Mouse (Mus musculus) liver, embryonic 14.5 days (tissue): ENCODE measurements around the gene Wdr4.

ENCODE experiments used
- CTCF ChIP-seq: IDR thresholded peaks from 2 replicates; pipeline ENCODE4 v1.5.1; 2016; ENCODE audit warnings: antibody characterized with exemption, low read depth, control low read depth
- EP300 ChIP-seq: IDR thresholded peaks from 2 replicates; pipeline ENCODE4 v1.6.1; 2016; ENCODE audit warnings: antibody characterized with exemption, low read depth

DNA sequence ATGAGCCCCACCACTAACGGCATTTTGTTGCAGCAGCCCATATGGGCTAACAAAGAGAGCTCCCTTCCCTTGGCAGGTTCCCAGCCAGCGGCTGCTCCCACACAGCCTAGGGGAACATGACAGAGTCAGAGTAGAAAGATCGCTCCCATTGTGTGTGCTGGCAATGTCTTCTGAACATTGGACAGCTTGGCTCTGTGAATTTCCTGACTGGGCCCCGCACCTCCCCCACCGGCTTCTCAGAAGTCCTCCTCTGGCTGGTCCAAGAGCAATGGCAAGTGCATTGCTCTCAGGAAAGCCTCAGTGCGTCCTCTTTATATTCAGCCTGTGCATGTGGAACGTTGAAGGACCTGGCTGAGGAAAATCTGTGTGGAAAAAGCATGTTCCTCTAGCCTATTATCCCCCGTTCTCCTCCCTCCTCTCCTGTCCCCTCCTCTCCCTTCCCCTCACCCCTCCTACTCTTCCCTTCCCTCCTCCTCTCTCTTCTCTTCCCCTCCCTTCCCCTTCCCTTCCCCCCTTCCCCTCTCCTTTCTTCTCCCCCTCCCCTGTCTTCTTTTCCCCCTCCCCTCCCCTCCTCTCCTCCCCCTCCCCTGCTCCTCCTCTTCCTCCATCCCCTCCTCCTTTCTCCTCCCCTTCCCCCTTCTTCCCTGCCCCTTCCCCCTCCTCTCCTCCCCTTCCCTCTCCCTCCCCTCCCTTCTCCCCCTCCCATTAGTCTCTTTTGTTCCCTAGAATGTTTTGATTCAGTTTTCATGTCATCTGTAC, 16.3 kb upstream of the Wdr4 start:
- no peak for TF ChIP-seq CTCF
- no peak for TF ChIP-seq EP300
